ENCODE assay signal across 15 mouse cellular contexts in the genomic region with DNA sequence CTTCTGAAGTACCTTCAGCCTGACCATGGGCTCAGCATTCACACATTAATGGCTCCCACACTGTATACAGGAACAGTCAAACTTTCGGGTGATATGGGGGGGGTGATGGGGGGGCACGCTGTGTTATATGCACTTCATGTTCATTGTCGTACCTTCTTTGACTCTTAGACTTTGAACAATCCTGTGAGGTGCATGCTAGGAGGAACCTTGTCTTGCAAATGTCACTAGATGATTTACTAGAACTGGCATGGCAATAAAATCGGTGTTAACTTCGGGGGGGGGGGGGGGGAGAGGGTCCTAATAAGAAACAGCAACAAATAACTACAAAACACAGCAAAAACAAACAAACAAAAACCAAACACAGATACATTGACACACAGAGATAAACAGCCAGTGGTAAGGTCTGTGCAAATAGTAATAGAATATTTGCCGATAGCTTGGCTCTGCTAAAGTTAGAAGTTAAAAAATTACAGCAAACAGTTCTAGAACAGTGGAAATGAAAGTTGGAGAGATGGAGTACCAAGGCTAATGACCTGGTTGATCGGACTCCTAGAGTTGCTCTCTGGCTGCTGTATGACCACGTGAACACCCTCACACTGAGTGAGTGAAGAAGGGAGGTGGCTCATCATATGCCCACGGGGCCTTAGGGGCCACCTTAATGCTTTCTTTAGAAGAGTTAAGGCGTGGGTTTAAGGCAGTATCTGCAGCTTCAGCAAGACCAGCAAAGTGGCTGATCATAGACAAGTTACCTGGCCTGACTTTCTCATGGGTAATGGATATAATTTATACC.
"Had no signal": no experiment of that assay in that cellular context is flagged by ENCODE, and none has a peak within 500 bp of the region (broad histone marks: within the 10 kb centered on the region; RNA-seq: fewer than 3 reads in every experiment).

No protein-coding gene starts in this region.

- H3K27me3 ChIP-seq: limb, embryonic 13.5 days; liver, embryonic 12.5 days; neural tube, embryonic 12.5 days; stomach, embryonic 15.5 days had no signal

- H3K27ac ChIP-seq: layer of hippocampus, adult 2 months; limb, embryonic 13.5 days; liver, embryonic 12.5 days; midbrain, embryonic 10.5 days; neural tube, embryonic 12.5 days; stomach, embryonic 15.5 days had no signal

- H3K4me1 ChIP-seq: limb, embryonic 13.5 days; liver, embryonic 12.5 days; neural tube, embryonic 12.5 days had no signal

- H3K9me3 ChIP-seq: limb, embryonic 13.5 days; liver, embryonic 12.5 days; midbrain, embryonic 10.5 days; neural tube, embryonic 12.5 days; stomach, embryonic 15.5 days had no signal

- DNase-seq: left cerebral cortex, postnatal 4 days; lung, embryonic 14.5 days; lung, postnatal 10 days; lung, postnatal 4 days; midbrain, embryonic 14.5 days; retina, postnatal 1 day; right cerebral cortex, postnatal 14 days; thymus, adult 2 months; thymus, postnatal 25 days had no signal

- ATAC-seq: liver, embryonic 12.5 days had no signal

- H3K9ac ChIP-seq: limb, embryonic 13.5 days; liver, embryonic 12.5 days; lung, embryonic 14.5 days; neural tube, embryonic 12.5 days; stomach, embryonic 15.5 days had no signal

- H3K4me2 ChIP-seq: limb, embryonic 13.5 days; liver, embryonic 12.5 days; lung, embryonic 14.5 days; neural tube, embryonic 12.5 days; stomach, embryonic 15.5 days had no signal

- H3K4me3 ChIP-seq: layer of hippocampus, adult 2 months; limb, embryonic 13.5 days; liver, embryonic 12.5 days; midbrain, embryonic 10.5 days; neural tube, embryonic 12.5 days; stomach, embryonic 15.5 days had no signal
